Mouse (Mus musculus): ENCODE measurements around the gene Sqor. TPM values are rescaled to one million over a fixed set of nuclear protein-coding genes. Genes with fewer than 3 reads are reported as not detected.

Sqor gene
- polyA plus RNA-seq (2012; rRNA removed; ENCODE audit: low replicate concordance) = 36.2 and 38.1 TPM in 2 replicates

DNA sequence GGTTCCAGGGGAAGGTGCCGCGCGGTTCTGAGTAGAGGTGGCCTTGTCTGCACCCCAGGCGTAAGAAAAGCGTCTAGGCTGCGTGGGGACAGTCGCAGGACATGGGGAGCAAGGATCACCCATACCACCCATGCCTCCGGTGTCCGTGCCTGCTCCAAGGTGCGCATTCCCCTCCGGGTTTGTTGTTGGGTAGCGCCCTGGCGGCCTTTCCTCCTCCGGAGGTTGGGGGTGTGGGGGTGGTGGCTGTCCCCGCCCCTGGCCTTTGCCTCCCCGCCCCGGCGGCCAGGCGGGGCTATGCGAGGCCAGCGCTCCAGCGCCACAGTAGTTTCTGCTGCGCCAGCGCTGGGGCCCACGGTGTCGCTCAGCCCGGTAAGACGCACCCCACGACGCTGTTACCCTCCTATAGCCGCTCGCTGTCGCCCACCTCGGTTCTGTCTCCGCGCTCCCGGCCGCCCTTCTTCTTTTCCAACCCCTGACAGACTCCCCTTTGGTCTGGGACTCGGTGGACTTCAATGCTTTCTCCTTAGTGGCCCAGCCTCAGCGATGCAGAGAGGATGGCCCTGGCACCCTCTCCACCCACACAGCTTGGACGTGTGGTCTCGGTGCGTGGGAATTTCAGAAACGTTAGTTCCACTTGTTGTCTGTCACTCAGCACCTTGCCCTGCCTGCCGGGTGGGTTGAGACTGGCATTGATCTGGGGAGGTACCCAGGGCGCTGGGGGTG is at the start of gene Sqor:
Gene Sqor, plus strand, starts transcription at position 167 of the 723 bp plus-strand sequence.

DNA sequence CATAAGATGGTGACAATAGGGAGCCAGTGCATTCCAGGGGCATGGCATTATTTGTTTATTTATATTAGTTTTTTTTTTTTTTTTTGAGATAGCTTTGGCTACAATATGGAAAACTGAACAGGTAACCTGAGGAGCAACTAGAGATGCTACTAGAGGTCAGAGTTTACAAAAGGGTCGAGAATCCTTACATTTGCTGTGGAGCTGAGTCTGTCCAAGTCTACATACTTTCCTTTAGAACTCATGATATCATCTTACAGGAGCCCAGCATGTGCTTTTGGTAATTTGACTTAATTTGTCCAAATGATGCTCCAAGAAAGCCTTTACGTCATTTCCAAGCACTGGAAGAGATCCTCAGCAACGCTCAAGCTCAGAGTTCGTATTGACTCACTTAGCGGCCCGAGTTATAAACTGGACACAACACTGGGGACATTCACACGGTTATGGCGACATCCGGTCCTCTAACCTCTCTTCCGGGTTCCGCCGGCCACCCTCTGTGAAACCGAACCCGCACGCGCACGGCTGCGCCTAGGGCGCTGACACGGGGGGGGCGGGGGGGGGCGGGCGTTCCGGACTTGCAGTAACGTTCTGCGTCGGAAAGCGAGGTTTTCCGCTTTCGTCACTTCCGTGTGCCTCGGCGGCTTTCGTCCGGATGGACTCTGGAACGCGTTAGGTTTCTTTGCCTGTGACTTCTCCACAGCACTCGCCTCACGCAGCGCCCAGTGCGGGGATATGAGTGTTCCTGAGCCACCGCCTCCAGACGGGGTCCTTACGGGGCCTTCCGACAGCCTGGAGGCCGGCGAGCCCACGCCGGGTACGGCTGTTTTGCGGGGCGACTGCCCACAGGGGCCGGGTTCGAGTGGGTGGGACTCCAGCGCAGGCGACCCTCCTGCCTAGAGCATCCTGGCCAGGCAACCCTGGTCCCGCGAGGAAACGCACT is 26.9 kb upstream of the Sqor start, which contains the start of gene Bloc1s6:
Gene Bloc1s6, plus strand, starts transcription at position 610 of the 937 bp plus-strand sequence.

Other genes with a start within 250 kb of the Sqor start
- 1.8 and 3.9 TPM in 2 replicates for gene Gatm, start 153.9 kb upstream of the Sqor start, polyA plus RNA-seq (2012; rRNA removed; ENCODE audit: low replicate concordance)
- 3.2 and 6.9 TPM in 2 replicates for gene AA467197, start 128.3 kb upstream of the Sqor start, polyA plus RNA-seq (2012; rRNA removed; ENCODE audit: low replicate concordance)
- gene Slc30a4, start 62.6 kb upstream of the Sqor start, polyA plus RNA-seq (2012; rRNA removed; ENCODE audit: low replicate concordance) = 2.9 and 3.0 TPM in 2 replicates
- 19.0 and 73.8 TPM in 2 replicates for gene Bloc1s6, start 26.7 kb upstream of the Sqor start, polyA plus RNA-seq (2012; rRNA removed; ENCODE audit: low replicate concordance)